Mouse (Mus musculus) embryonic facial prominence, embryonic 13.5 days (tissue): ENCODE results near the gene Mta1. TPM values are rescaled to one million over a fixed set of nuclear protein-coding genes. Genes with fewer than 3 reads are reported as not detected.

Experiments used
- ATAC-seq: fragments of 200-750 bp; cut with Nextera tagmentation; 2 replicates; pipeline ENCODE4 v1.8.0; 2017; ENCODE audit warnings: low read depth; ENCODE audit not compliant: insufficient number of reproducible peaks, insufficient read depth, low FRiP score, low TSS enrichment
- H3K27ac ChIP-seq: fragments of 300-500 bp; sonication (generic); 2 replicates; pipeline ENCODE4 v1.5.1; 2015; ENCODE audit warnings: moderate library complexity, mild to moderate bottlenecking, inconsistent platforms
- H3K27me3 ChIP-seq: fragments of 300-500 bp; sonication (generic); 2 replicates; pipeline ENCODE4 v1.6.1; 2015; ENCODE audit warnings: mild to moderate bottlenecking, inconsistent platforms
- H3K36me3 ChIP-seq: fragments of 300-500 bp; sonication (generic); 2 replicates; pipeline ENCODE4 v1.6.1; 2015; ENCODE audit warnings: mild to moderate bottlenecking, inconsistent platforms
- H3K4me1 ChIP-seq: fragments of 300-500 bp; sonication (generic); 2 replicates; pipeline ENCODE4 v1.6.1; 2015; ENCODE audit warnings: inconsistent platforms
- H3K4me2 ChIP-seq: fragments of 300-500 bp; sonication (generic); 2 replicates; pipeline ENCODE4 v1.6.1; 2015; ENCODE audit warnings: moderate library complexity, mild to moderate bottlenecking, inconsistent platforms
- H3K4me3 ChIP-seq: fragments of 300-500 bp; sonication (generic); 2 replicates; pipeline ENCODE4 v1.5.1; 2015; ENCODE audit warnings: mild to moderate bottlenecking, inconsistent platforms
- H3K9ac ChIP-seq: fragments of 300-500 bp; sonication (generic); 2 replicates; pipeline ENCODE4 v1.6.1; 2015; ENCODE audit warnings: mild to moderate bottlenecking, inconsistent platforms
- H3K9me3 ChIP-seq: fragments of 300-500 bp; sonication (generic); 2 replicates; pipeline ENCODE4 v1.6.1; 2016; ENCODE audit warnings: inconsistent platforms
- WGBS: fragments of 180-500 bp; shearing (Covaris S2); methylation state at CpG from one replicate; pipeline ENCODE4 v1.1.7; 2015; ENCODE audit warnings: mixed read lengths; 5-methylcytosine and 5-hydroxymethylcytosine counted together
- polyA plus RNA-seq: library from polyadenylated mRNA; unstranded; fragments of >200 nt; fragmentation: Nextera tagmentation; extraction: Ambion mirVana; gene quantifications from 2 replicates; pipeline ENCODE4 v1.2.1, GENCODE M21; 2015

The Mta1 gene
- polyA plus RNA-seq, 1 experiment from 2014 or later = 18.6 TPM

DNA sequence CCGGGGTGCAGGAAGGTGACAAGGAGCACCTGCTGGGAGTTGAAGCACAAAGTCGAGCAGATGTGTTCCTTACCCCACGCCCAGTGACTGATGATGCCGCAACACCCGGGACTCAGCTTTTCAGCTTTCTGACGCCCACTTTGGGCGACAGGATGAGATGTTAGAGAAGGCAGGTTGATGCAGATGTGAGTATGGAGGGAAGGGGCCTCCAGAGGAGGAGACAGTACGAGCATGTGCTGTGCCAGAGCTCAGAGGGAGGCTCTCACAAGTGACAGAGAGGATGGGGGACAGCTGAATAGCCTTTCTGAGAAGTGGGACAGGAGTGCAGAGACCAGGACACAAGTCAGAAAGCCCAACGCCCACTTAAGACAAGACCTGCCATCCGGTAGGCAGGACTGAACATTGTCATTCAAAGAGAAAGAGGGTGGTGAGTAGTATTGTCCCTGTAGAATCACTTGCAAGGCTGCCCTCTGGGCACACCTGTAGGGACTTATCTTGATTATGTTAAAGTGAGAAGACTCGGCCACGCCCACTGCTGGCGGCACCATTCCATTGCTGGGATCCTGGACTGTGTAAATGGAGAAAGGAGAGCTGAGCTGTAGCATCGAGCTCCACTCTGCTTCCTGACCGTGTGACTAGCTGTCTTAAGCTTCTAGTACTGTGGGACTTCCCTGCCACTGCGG, 16.9 kb downstream of the Mta1 start:
- no peak overlapping the region for H3K4me2 ChIP-seq
- H3K27me3 ChIP-seq = no peaks in the 10 kb centered on the region
- H3K9ac ChIP-seq = no peak overlapping the region
- no peaks in the 10 kb centered on the region for H3K9me3 ChIP-seq
- no peak overlapping the region for H3K4me3 ChIP-seq
- ATAC-seq = no peak
- H3K27ac ChIP-seq = no peak overlapping the region
- H3K36me3 ChIP-seq = peaks cover 73% of the 10 kb centered on the region
- H3K4me1 ChIP-seq = no peaks in the 10 kb centered on the region
- 76% methylated on average over 16 of the region's 16 CpGs for WGBS

DNA sequence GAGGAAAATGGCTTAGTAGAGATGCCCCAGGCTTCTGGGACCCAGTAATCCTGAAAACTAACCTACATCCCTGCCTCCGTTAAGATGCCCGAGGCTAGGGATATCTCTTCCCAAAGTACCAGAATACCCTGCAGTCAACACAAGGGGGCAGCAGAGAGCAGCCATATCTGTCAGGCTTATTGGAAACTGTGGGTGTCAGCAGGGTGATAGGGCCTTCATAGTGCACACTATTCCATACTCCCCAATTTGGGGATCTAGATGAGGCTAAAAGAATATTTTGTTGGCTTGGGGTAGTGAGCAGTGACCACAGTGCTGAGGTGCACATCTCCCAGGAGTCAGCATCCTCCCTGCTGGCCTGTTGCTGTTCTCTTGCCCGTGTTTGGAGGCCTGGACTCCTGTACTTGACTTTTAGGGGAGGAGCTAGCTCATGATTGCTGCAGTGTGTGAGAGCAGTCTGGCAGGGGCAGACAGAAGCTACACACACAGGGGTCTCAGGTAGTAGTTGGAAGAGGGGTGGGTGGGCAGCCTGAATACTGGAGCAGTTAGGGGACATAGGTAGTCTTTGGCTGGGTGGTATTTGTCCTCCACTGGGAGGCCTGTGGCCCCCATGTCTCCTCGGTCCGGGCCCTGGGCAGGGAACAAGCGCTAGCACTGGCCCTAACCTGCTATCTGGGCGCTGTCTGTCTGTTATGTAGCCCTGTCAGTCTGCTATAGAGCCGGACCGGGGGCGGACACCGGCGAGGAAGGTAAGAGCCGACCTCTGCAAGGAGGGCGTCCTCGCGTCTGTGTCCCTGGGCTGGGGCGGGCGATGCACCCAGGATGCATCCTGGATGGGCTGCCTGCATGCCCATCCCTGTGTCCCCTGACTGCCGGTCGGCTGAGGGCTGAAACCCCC, 21.7 kb downstream of the Mta1 start:
- Histone ChIP-seq H3K9me3 (no peaks in the 10 kb centered on the region), H3K9ac (no peak overlapping the region), H3K27me3 (no peaks in the 10 kb centered on the region), H3K36me3 (peaks cover 93% of the 10 kb centered on the region), H3K4me3 (no peak overlapping the region), H3K27ac (no peak overlapping the region), H3K4me2 (no peak overlapping the region), H3K4me1 (no peaks in the 10 kb centered on the region)
- peak; percentile 26; the same call in 1 of the 2 replicates for ATAC-seq
- WGBS = 84% methylated on average over 20 of the region's 20 CpGs

DNA sequence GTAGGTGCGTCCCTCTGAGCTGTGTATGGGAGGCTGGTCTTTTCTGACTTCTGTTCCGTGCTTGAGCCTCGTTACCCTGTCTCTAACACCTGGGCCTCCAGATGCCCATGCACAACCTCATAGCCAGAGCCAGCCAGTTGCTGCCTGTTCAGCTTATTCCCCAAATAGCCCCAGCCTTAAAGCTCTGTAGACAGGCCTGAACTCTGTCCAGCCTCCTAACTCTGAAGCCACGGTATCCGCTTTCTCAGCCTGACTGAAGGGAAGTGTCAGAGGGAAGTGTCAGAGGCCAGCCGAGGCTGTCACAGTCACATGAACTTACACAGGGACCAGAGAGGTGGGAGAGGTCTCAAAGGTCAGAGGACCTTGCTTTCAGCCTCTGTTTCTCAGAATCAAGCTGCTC, 26.6 kb downstream of the Mta1 start:
- no peaks in the 10 kb centered on the region for H3K4me1 ChIP-seq
- no peaks in the 10 kb centered on the region for H3K27me3 ChIP-seq
- no peak overlapping the region for H3K4me3 ChIP-seq
- H3K9ac ChIP-seq = no peak overlapping the region
- H3K27ac ChIP-seq = no peak overlapping the region
- H3K9me3 ChIP-seq = no peaks in the 10 kb centered on the region
- H3K4me2 ChIP-seq = no peak overlapping the region
- no peak for ATAC-seq
- WGBS = 88% methylated on average over 6 of the region's 6 CpGs
- peaks cover 100% of the 10 kb centered on the region for H3K36me3 ChIP-seq

DNA sequence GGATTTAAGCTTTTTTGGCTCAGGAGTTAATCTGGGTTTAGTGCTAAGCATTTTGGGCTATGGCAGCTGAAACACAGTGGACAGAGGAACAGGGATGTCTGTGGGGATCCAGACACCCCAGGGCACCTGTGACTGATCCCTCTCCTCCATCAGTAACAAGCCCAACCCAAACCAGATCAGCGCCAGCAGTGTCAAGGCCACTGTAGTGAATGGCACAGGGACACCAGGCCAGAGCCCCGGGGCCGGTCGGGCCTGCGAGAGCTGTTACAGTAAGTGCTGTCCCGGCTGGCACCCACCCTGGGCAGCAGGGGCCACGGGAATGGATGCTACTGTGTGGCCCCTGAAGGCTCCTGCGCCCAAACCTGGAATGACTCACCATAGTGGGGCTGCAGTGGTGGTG, 32.7 kb downstream of the Mta1 start:
- no peak overlapping the region for H3K27ac ChIP-seq

DNA sequence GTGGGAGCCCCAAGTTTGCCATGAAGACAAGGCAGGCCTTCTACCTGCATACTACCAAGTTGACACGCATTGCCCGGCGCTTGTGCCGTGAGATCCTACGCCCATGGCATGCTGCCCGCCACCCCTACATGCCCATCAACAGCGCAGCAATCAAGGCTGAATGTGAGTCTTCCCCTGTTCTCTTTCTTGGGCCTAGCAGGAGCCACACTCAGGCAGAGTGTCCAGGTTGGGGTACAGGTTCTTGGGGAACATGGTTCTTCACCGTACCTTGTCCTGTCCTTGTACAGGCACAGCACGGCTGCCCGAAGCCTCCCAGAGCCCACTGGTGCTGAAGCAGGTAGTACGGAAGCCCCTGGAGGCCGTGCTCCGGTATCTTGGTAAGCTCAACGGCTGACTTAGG, 33.5 kb downstream of the Mta1 start:
- Histone ChIP-seq H3K4me2 (no peak overlapping the region), H3K4me3 (no peak overlapping the region), H3K27me3 (no peaks in the 10 kb centered on the region), H3K9ac (no peak overlapping the region), H3K9me3 (no peaks in the 10 kb centered on the region), H3K36me3 (peaks cover 100% of the 10 kb centered on the region), H3K4me1 (no peaks in the 10 kb centered on the region), H3K27ac (no peak overlapping the region)
- 95% methylated on average over 14 of the region's 14 CpGs for WGBS
- ATAC-seq = no peak

More for the DNA sequence above, 32.7 kb downstream of the Mta1 start:
- Histone ChIP-seq H3K27me3 (no peaks in the 10 kb centered on the region), H3K4me1 (no peaks in the 10 kb centered on the region), H3K9ac (no peak overlapping the region), H3K4me2 (no peak overlapping the region), H3K36me3 (peaks cover 100% of the 10 kb centered on the region), H3K9me3 (no peaks in the 10 kb centered on the region), H3K4me3 (no peak overlapping the region)
- 95% methylated on average over 8 of the region's 8 CpGs for WGBS
- no peak for ATAC-seq

DNA sequence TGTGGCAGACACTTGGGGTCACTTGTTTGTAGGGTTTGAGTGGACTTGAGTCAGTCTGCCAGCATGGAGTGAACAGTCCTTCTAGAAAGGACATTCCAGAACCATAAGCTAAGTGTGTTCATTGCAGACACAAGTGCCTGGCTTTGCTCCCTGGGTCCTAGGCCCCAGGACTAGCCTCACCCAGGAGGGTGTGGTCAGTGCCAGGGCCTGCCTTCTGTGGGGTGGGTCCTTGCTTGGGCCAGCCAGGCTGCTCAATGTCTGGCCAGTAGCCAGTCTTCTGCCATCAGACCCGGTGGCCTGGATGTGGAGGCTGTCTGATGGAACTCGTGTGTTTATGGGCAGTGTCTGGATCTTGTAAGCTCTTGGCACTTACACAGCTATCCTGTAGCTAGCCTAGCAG, 34.5 kb downstream of the Mta1 start:
- H3K9ac ChIP-seq = no peak overlapping the region
- no peaks in the 10 kb centered on the region for H3K27me3 ChIP-seq
- H3K36me3 ChIP-seq = peaks cover 100% of the 10 kb centered on the region
- H3K4me1 ChIP-seq = no peaks in the 10 kb centered on the region
- H3K4me3 ChIP-seq = no peak overlapping the region
- ATAC-seq = no peak
- 81% methylated on average over 2 of the region's 2 CpGs for WGBS
- no peaks in the 10 kb centered on the region for H3K9me3 ChIP-seq
- H3K27ac ChIP-seq = no peak overlapping the region
- H3K4me2 ChIP-seq = no peak overlapping the region

DNA sequence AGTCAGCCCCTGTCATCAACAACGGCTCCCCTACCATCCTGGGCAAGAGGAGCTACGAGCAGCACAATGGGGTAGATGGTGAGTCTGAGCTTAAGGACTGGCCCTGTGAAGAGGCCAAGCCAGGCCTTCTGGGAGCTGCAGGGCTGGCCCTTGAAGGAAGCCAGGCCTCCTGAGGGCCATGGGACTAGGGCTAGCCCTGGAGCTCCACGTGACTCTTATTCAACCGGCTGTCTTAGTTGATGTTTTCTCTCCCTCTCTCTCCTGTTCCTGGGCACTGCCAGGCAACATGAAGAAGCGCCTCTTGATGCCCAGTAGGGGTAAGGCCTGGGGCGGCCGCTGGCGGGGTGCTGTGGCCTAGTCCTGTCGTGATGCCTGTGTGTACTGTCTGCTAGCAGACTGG, 35.2 kb downstream of the Mta1 start:
- no peaks in the 10 kb centered on the region for H3K9me3 ChIP-seq
- H3K36me3 ChIP-seq = peaks cover 100% of the 10 kb centered on the region
- H3K4me1 ChIP-seq = peaks cover 3% of the 10 kb centered on the region; the same call in 1 of the 2 replicates
- WGBS = 89% methylated on average over 9 of the region's 9 CpGs
- H3K9ac ChIP-seq = no peak overlapping the region
- H3K27ac ChIP-seq = no peak overlapping the region
- H3K4me3 ChIP-seq = no peak overlapping the region
- no peak for ATAC-seq
- no peak overlapping the region for H3K4me2 ChIP-seq
- no peaks in the 10 kb centered on the region for H3K27me3 ChIP-seq

DNA sequence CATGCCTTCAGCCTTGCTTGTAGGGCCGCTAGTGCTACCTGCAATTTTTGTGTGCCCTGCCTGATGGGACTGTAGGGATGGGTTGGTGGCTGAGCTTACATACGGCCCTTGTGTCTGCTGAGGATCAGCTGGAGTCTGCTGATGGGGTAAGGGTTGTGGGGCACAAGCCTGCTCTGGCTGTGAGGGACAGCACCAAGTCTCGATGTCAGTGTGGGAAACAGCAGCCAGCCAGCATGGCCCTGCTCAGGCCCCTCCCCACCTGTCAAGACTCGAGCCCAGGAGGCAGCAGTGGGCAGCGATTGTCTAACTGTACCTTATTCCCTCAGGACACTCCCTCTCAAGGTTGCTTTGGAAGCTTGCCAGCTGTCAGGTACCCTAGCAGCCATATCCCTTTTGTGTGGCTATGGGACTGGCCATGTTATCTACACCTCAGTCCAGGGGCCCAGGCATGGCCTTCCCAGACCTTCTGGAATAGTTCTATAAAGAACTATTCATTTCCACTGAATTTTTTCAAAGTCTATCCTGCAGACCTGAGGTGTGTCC, 35.9 kb downstream of the Mta1 start:
- H3K36me3 ChIP-seq = peaks cover 100% of the 10 kb centered on the region
- H3K4me3 ChIP-seq = no peak overlapping the region
- H3K4me2 ChIP-seq = no peak overlapping the region
- no peak overlapping the region for H3K27ac ChIP-seq
- no peaks in the 10 kb centered on the region for H3K9me3 ChIP-seq
- H3K9ac ChIP-seq = no peak overlapping the region
- H3K4me1 ChIP-seq = peaks cover 8% of the 10 kb centered on the region
- H3K27me3 ChIP-seq = no peaks in the 10 kb centered on the region
- WGBS = 74% methylated on average over 5 of the region's 5 CpGs
- no peak for ATAC-seq

DNA sequence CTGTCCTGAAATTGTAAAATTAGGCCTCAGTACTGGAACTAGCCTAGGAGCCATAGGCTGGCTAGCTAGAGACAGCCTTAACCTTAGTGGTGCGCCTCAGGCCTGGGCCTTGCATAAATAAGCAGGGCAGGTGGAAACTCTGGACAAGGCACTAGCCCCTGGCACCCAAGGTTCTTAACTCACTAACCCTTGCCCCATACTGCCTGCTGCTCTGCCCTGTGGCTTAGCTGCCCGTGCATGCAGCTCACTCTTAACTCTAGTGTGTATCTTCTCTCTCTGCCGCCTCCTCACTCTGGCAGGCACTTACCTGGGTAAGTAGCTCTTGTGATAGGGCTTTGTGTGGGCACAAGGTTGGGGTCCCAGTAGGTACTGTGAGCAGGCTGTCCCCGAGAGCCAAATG, 36.4 kb downstream of the Mta1 start:
- no peak overlapping the region for H3K4me3 ChIP-seq
- 89% methylated on average over 4 of the region's 4 CpGs for WGBS
- H3K4me2 ChIP-seq = no peak overlapping the region
- peaks cover 94% of the 10 kb centered on the region for H3K36me3 ChIP-seq
- no peaks in the 10 kb centered on the region for H3K27me3 ChIP-seq
- peaks cover 14% of the 10 kb centered on the region for H3K4me1 ChIP-seq
- H3K27ac ChIP-seq = no peak overlapping the region
- no peak for ATAC-seq
- no peaks in the 10 kb centered on the region for H3K9me3 ChIP-seq
- no peak overlapping the region for H3K9ac ChIP-seq

DNA sequence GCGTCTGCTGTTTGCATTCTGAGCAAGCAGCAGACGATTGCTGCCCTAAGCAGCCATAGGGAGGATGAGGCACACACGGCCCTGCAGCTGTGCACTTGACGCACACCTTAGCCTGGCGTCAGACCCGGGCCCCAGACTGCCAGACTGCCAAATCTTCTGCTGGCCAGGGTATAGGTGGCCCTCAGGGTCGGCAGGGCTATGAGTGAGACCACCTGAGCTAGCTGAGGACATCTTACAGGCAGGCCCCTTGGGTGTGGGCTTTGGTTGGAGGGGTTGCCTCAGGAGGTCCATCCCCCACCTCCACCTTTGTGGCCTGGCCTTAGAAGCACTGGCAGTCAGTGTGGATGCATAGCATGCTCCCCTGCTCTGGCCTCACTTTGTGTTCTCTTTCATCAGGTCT, 37.3 kb downstream of the Mta1 start:
- Histone ChIP-seq H3K4me1 (peaks cover 19% of the 10 kb centered on the region), H3K27me3 (peaks cover 6% of the 10 kb centered on the region), H3K9ac (no peak overlapping the region), H3K9me3 (no peaks in the 10 kb centered on the region), H3K27ac (no peak overlapping the region), H3K36me3 (peaks cover 86% of the 10 kb centered on the region), H3K4me3 (no peak overlapping the region), H3K4me2 (no peak overlapping the region)
- 91% methylated on average over 7 of the region's 7 CpGs for WGBS
- ATAC-seq = no peak

DNA sequence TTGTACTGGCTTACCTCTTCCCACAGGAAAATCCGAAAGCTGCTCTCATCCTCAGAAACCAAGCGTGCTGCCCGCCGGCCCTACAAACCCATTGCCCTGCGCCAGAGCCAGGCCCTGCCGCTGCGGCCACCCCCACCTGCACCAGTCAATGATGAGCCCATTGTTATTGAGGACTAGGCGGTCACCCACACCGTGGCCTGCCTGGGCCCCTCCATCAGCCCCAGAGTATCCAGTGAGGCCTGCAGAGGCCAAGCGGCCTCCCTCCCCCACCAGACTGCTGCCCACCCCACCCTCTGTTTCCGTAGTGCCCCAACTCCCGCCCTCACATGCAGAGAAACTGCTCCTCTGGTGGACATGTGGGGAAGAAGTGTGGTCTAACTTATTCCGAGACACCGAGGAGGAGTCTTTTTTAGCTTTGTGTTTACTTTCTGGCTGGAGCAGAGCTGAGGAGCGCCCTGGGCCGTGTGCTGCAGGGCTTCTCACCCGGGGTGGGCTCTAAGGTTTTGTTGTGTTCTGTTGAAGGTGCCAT, 38.5 kb downstream of the Mta1 start:
- Histone ChIP-seq H3K4me2 (no peak overlapping the region), H3K9ac (no peak overlapping the region), H3K27me3 (peaks cover 18% of the 10 kb centered on the region), H3K4me3 (no peak overlapping the region), H3K36me3 (peaks cover 74% of the 10 kb centered on the region), H3K4me1 (peaks cover 28% of the 10 kb centered on the region), H3K9me3 (no peaks in the 10 kb centered on the region), H3K27ac (no peak overlapping the region)
- 86% methylated on average over 17 of the region's 17 CpGs for WGBS
- no peak for ATAC-seq
